Mouse (Mus musculus): ENCODE data around the gene Susd1. TPM values are rescaled to one million over a fixed set of nuclear protein-coding genes. Genes with fewer than 3 reads are reported as not detected.

Susd1 gene
- polyA plus RNA-seq, 1 experiment from 2014 or later: 11.5 TPM

- Histone ChIP-seq H3K27me3 (ENCODE audit: insufficient read depth, low read length) (no peaks in the 10 kb centered on the region), H3K36me3 (ENCODE audit: insufficient read depth, low read length) (no peaks in the 10 kb centered on the region), H3K4me3 (ENCODE audit: low read length) (no peak overlapping the region), H3K4me1 (ENCODE audit: insufficient read depth, low read length) (0 out of 2 replicates have a peak, but pooled peaks cover 5% of the 10 kb centered on the region), H3K27ac (ENCODE audit: low read length) (0 out of 2 replicates have a peak overlapping the region, but pooled peaks have one; percentile 23), H3K4me2 (replicated peaks; ENCODE audit: low read depth, low read length) (no peak overlapping the region), H3K9me3 (ENCODE audit: low read length) (no peaks in the 10 kb centered on the region), H3K9ac (replicated peaks; ENCODE audit: low read length) (no peak overlapping the region)
- WGBS: 66% methylated on average over 10 of the region's 10 CpGs
- no peak for ATAC-seq (ENCODE audit: low FRiP score, low TSS enrichment)
Measured at GRCm38 (mm10) chr4:59374271-59374938, 64.0 kb downstream of the Susd1 start.

- no peaks in the 10 kb centered on the region for H3K36me3 ChIP-seq (ENCODE audit: insufficient read depth, low read length)
- H3K27me3 ChIP-seq (ENCODE audit: insufficient read depth, low read length): no peaks in the 10 kb centered on the region
- peak; percentile 39; the same call in 1 of the 2 replicates for ATAC-seq (ENCODE audit: low FRiP score, low TSS enrichment)
- H3K27ac ChIP-seq (ENCODE audit: low read length): no peak overlapping the region
- 60% methylated on average over 5 of the region's 5 CpGs for WGBS
- H3K4me2 ChIP-seq (replicated peaks; ENCODE audit: low read depth, low read length): no peak overlapping the region
- no peak overlapping the region for H3K4me3 ChIP-seq (ENCODE audit: low read length)
- H3K9ac ChIP-seq (replicated peaks; ENCODE audit: low read length): no peak overlapping the region
- 0 out of 2 replicates have a peak, but pooled peaks cover 5% of the 10 kb centered on the region for H3K4me1 ChIP-seq (ENCODE audit: insufficient read depth, low read length)
- no peaks in the 10 kb centered on the region for H3K9me3 ChIP-seq (ENCODE audit: low read length)
Measured at GRCm38 (mm10) chr4:59372546-59373157, 65.8 kb downstream of the Susd1 start.

- no peak overlapping the region for H3K4me2 ChIP-seq (replicated peaks; ENCODE audit: low read depth, low read length)
- 0 out of 2 replicates have a peak, but pooled peaks cover 5% of the 10 kb centered on the region for H3K4me1 ChIP-seq (ENCODE audit: insufficient read depth, low read length)
- 92% methylated on average over 5 of the region's 5 CpGs for WGBS
- H3K27ac ChIP-seq (ENCODE audit: low read length): no peak overlapping the region
- no peak overlapping the region for H3K4me3 ChIP-seq (ENCODE audit: low read length)
- H3K27me3 ChIP-seq (ENCODE audit: insufficient read depth, low read length): no peaks in the 10 kb centered on the region
- H3K9ac ChIP-seq (replicated peaks; ENCODE audit: low read length): no peak overlapping the region
- H3K36me3 ChIP-seq (ENCODE audit: insufficient read depth, low read length): no peaks in the 10 kb centered on the region
- ATAC-seq (ENCODE audit: low FRiP score, low TSS enrichment): no peak
- no peaks in the 10 kb centered on the region for H3K9me3 ChIP-seq (ENCODE audit: low read length)
Measured at GRCm38 (mm10) chr4:59371910-59372309, 66.5 kb downstream of the Susd1 start.

- H3K27me3 ChIP-seq (ENCODE audit: insufficient read depth, low read length): no peaks in the 10 kb centered on the region
- peaks cover 5% of the 10 kb centered on the region for H3K4me1 ChIP-seq (ENCODE audit: insufficient read depth, low read length)
- no peak overlapping the region for H3K4me3 ChIP-seq (ENCODE audit: low read length)
- no peak overlapping the region for H3K4me2 ChIP-seq (replicated peaks; ENCODE audit: low read depth, low read length)
- 96% methylated on average over 2 of the region's 2 CpGs for WGBS
- no peaks in the 10 kb centered on the region for H3K9me3 ChIP-seq (ENCODE audit: low read length)
- no peak overlapping the region for H3K9ac ChIP-seq (replicated peaks; ENCODE audit: low read length)
- no peaks in the 10 kb centered on the region for H3K36me3 ChIP-seq (ENCODE audit: insufficient read depth, low read length)
- no peak overlapping the region for H3K27ac ChIP-seq (ENCODE audit: low read length)
- no peak for ATAC-seq (ENCODE audit: low FRiP score, low TSS enrichment)
Measured at GRCm38 (mm10) chr4:59369941-59370340, 68.5 kb downstream of the Susd1 start.

GRCm38 (mm10) chr4:59368118-59368517 is 70.3 kb downstream of the Susd1 start:
- Histone ChIP-seq H3K27ac (ENCODE audit: low read length) (no peak overlapping the region), H3K4me2 (replicated peaks; ENCODE audit: low read depth, low read length) (no peak overlapping the region), H3K27me3 (ENCODE audit: insufficient read depth, low read length) (no peaks in the 10 kb centered on the region), H3K9me3 (ENCODE audit: low read length) (no peaks in the 10 kb centered on the region), H3K4me1 (ENCODE audit: insufficient read depth, low read length) (peaks cover 19% of the 10 kb centered on the region), H3K9ac (replicated peaks; ENCODE audit: low read length) (no peak overlapping the region), H3K4me3 (ENCODE audit: low read length) (no peak overlapping the region), H3K36me3 (ENCODE audit: insufficient read depth, low read length) (no peaks in the 10 kb centered on the region)
- no peak for ATAC-seq (ENCODE audit: low FRiP score, low TSS enrichment)
- WGBS: 82% methylated on average over 9 of the region's 9 CpGs

- H3K27ac ChIP-seq (ENCODE audit: low read length): no peak overlapping the region
Measured at GRCm38 (mm10) chr4:59366206-59366605, 72.2 kb downstream of the Susd1 start.

GRCm38 (mm10) chr4:59365571-59365970 is 72.9 kb downstream of the Susd1 start:
- no peaks in the 10 kb centered on the region for H3K9me3 ChIP-seq (ENCODE audit: low read length)
- H3K36me3 ChIP-seq (ENCODE audit: insufficient read depth, low read length): no peaks in the 10 kb centered on the region
- H3K9ac ChIP-seq (replicated peaks; ENCODE audit: low read length): no peak overlapping the region
- no peaks in the 10 kb centered on the region for H3K27me3 ChIP-seq (ENCODE audit: insufficient read depth, low read length)
- no peak for ATAC-seq (ENCODE audit: low FRiP score, low TSS enrichment)
- no peak overlapping the region for H3K27ac ChIP-seq (ENCODE audit: low read length)
- 86% methylated on average over 12 of the region's 12 CpGs for WGBS
- H3K4me2 ChIP-seq (replicated peaks; ENCODE audit: low read depth, low read length): no peak overlapping the region
- no peak overlapping the region for H3K4me3 ChIP-seq (ENCODE audit: low read length)
- H3K4me1 ChIP-seq (ENCODE audit: insufficient read depth, low read length): peaks cover 29% of the 10 kb centered on the region

More at GRCm38 (mm10) chr4:59366206-59366605, 72.2 kb downstream of the Susd1 start:
- Histone ChIP-seq H3K4me3 (ENCODE audit: low read length) (no peak overlapping the region), H3K27me3 (ENCODE audit: insufficient read depth, low read length) (no peaks in the 10 kb centered on the region), H3K36me3 (ENCODE audit: insufficient read depth, low read length) (no peaks in the 10 kb centered on the region), H3K4me1 (ENCODE audit: insufficient read depth, low read length) (peaks cover 28% of the 10 kb centered on the region), H3K4me2 (replicated peaks; ENCODE audit: low read depth, low read length) (no peak overlapping the region), H3K9ac (replicated peaks; ENCODE audit: low read length) (no peak overlapping the region), H3K9me3 (ENCODE audit: low read length) (no peaks in the 10 kb centered on the region)
- no peak for ATAC-seq (ENCODE audit: low FRiP score, low TSS enrichment)
- 92% methylated on average over 9 of the region's 9 CpGs for WGBS

GRCm38 (mm10) chr4:59364229-59365173 is 73.9 kb downstream of the Susd1 start:
- Histone ChIP-seq H3K9me3 (ENCODE audit: low read length) (no peaks in the 10 kb centered on the region), H3K27ac (ENCODE audit: low read length) (peak overlapping the region; percentile 2), H3K4me3 (ENCODE audit: low read length) (no peak overlapping the region), H3K9ac (replicated peaks; ENCODE audit: low read length) (no peak overlapping the region), H3K27me3 (ENCODE audit: insufficient read depth, low read length) (no peaks in the 10 kb centered on the region), H3K36me3 (ENCODE audit: insufficient read depth, low read length) (no peaks in the 10 kb centered on the region), H3K4me2 (replicated peaks; ENCODE audit: low read depth, low read length) (no peak overlapping the region), H3K4me1 (ENCODE audit: insufficient read depth, low read length) (peaks cover 37% of the 10 kb centered on the region)
- no peak for ATAC-seq (ENCODE audit: low FRiP score, low TSS enrichment)
- WGBS: 55% methylated on average over 10 of the region's 10 CpGs

- H3K36me3 ChIP-seq (ENCODE audit: insufficient read depth, low read length): no peaks in the 10 kb centered on the region
- ATAC-seq (ENCODE audit: low FRiP score, low TSS enrichment): peak; percentile 29; the same call in 1 of the 2 replicates
- no peaks in the 10 kb centered on the region for H3K27me3 ChIP-seq (ENCODE audit: insufficient read depth, low read length)
- H3K9me3 ChIP-seq (ENCODE audit: low read length): no peaks in the 10 kb centered on the region
- peaks cover 40% of the 10 kb centered on the region for H3K4me1 ChIP-seq (ENCODE audit: insufficient read depth, low read length)
- peak overlapping the region; percentile 2 for H3K27ac ChIP-seq (ENCODE audit: low read length)
- H3K9ac ChIP-seq (replicated peaks; ENCODE audit: low read length): no peak overlapping the region
- H3K4me2 ChIP-seq (replicated peaks; ENCODE audit: low read depth, low read length): no peak overlapping the region
- 20% methylated on average over 9 of the region's 9 CpGs for WGBS
- no peak overlapping the region for H3K4me3 ChIP-seq (ENCODE audit: low read length)
Measured at GRCm38 (mm10) chr4:59363041-59363440, 75.4 kb downstream of the Susd1 start.
